Mouse (Mus musculus): ENCODE data around the gene Spdef. TPM values are rescaled to one million over a fixed set of nuclear protein-coding genes. Genes with fewer than 3 reads are reported as not detected.

Spdef gene
- polyA plus RNA-seq, 1 experiment from 2014 or later: not detected

DNA sequence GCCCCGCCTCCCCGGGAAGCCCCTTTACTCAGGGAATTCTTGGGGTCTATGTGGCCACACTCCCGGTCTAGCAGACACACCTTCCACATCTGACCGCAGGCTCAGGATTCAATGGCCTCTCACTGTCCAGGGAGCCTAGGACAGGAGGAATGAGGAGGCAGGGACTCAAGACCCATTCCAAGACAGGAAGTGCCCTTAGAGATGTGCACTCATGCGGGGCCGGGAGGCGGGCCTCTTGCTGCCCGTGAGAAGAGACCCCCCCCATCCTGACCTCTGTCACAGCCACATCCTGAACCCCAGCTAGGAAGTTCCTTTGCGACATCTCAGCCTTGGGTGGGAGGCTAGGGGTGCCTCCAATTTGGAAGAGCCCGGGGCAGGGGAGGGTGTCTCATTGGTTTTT is 3.7 kb downstream of the Spdef start:
- 22% methylated on average over 10 of the region's 10 CpGs for WGBS
- Histone ChIP-seq H3K4me1 (peaks cover 21% of the 10 kb centered on the region), H3K4me3 (no peak overlapping the region), H3K27me3 (no peaks in the 10 kb centered on the region; the same call in 1 of the 2 replicates), H3K36me3 (no peaks in the 10 kb centered on the region), H3K27ac (no peak overlapping the region), H3K9me3 (no peaks in the 10 kb centered on the region), H3K4me2 (peak overlapping the region; percentile 14; the same call in 1 of the 2 replicates), H3K9ac (no peak overlapping the region)
- ATAC-seq (ENCODE audit: insufficient number of reproducible peaks, insufficient read depth, low FRiP score, low TSS enrichment, low read depth): no peak

DNA sequence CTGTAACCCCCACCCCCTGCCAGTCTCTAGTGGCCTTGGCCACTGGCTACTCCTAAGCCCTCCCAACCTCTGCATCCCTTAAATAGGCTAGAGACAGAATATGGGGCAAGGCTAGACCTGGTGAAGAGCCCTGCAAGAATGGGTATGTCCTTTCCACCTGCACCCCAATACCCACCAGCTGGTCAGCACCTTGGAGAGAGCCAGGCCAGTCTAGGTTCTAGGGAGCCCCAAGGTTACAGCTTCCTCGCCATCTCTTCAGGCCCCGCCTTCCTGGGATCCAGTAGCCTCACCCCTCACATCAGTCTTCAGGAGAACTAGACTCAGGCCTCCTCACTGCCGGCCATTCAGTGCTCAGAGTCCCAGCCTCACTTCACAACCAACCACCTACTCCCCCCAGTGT is 4.4 kb downstream of the Spdef start:
- Histone ChIP-seq H3K9ac (no peak overlapping the region), H3K4me1 (peaks cover 21% of the 10 kb centered on the region), H3K27me3 (no peaks in the 10 kb centered on the region; the same call in 1 of the 2 replicates), H3K36me3 (no peaks in the 10 kb centered on the region), H3K4me3 (no peak overlapping the region), H3K9me3 (no peaks in the 10 kb centered on the region), H3K4me2 (no peak overlapping the region), H3K27ac (no peak overlapping the region)
- no peak for ATAC-seq (ENCODE audit: insufficient number of reproducible peaks, insufficient read depth, low FRiP score, low TSS enrichment, low read depth)
- WGBS: 25% methylated on average over 3 of the region's 3 CpGs

DNA sequence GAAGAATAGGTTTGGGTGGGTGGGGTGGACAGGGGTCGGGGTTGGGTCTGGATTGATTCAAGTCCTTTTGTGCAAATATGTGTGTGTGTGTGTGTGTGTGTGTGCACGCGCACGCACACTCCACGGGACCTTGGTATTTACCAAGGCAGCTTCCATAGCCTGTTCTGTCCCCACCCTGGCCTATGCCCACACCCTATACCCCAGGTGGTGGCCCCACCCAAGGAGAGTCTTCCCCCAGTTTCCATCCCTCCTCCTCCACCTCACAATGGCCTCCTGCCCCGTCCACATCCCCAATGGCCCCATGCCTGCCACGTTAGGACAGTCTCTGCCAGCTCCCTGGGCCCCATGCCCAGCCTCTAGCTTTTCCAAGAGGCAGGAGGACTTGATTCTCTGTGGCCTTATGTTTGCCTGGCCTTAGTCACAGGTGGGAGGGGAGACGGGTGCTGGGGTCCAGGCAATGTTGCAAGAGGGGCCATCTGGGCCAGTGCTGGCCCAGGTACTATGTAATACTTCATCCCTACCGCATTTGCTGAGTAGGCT is 7.6 kb downstream of the Spdef start:
- no peak for ATAC-seq (ENCODE audit: insufficient number of reproducible peaks, insufficient read depth, low FRiP score, low TSS enrichment, low read depth)
- 82% methylated on average over 9 of the region's 9 CpGs for WGBS
- Histone ChIP-seq H3K27me3 (peaks cover 11% of the 10 kb centered on the region; the same call in 1 of the 2 replicates), H3K9me3 (no peaks in the 10 kb centered on the region), H3K9ac (no peak overlapping the region), H3K4me3 (no peak overlapping the region), H3K27ac (no peak overlapping the region), H3K4me2 (no peak overlapping the region), H3K4me1 (peaks cover 25% of the 10 kb centered on the region), H3K36me3 (no peaks in the 10 kb centered on the region)

GRCm38 (mm10) chr17:27720326-27720725 is 8.4 kb downstream of the Spdef start:
- Histone ChIP-seq H3K27ac (no peak overlapping the region), H3K4me3 (no peak overlapping the region), H3K9ac (no peak overlapping the region), H3K36me3 (no peaks in the 10 kb centered on the region), H3K9me3 (no peaks in the 10 kb centered on the region), H3K4me1 (peaks cover 18% of the 10 kb centered on the region), H3K4me2 (no peak overlapping the region), H3K27me3 (peaks cover 11% of the 10 kb centered on the region; the same call in 1 of the 2 replicates)
- no peak for ATAC-seq (ENCODE audit: insufficient number of reproducible peaks, insufficient read depth, low FRiP score, low TSS enrichment, low read depth)
- 56% methylated on average over 9 of the region's 9 CpGs for WGBS

DNA sequence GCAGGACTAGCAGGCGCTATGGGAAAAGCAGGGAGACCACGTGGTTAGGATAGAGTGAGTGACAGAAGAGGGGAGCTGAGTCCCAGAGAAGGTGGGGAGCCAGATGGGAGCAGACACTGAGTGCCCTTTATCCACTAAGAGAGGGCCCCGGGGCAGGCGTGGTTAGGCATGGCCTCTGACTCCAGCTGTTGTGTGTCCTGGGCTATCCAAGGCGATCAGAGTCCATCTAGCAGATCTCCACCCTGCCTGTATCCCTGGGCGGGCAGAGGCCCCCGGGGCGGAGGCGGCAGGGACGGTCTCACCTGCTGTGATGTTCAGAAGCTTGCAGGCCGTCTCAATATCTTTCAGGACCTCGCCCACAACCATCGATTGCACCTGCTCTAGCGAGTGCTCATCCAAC is 9.1 kb downstream of the Spdef start:
- WGBS: 64% methylated on average over 14 of the region's 14 CpGs
- peaks cover 11% of the 10 kb centered on the region for H3K4me1 ChIP-seq
- H3K4me2 ChIP-seq: no peak overlapping the region
- H3K9ac ChIP-seq: no peak overlapping the region
- ATAC-seq (ENCODE audit: insufficient number of reproducible peaks, insufficient read depth, low FRiP score, low TSS enrichment, low read depth): no peak
- H3K27me3 ChIP-seq: peaks cover 11% of the 10 kb centered on the region; the same call in 1 of the 2 replicates
- H3K9me3 ChIP-seq: no peaks in the 10 kb centered on the region
- no peak overlapping the region for H3K4me3 ChIP-seq
- H3K27ac ChIP-seq: no peak overlapping the region
- no peaks in the 10 kb centered on the region for H3K36me3 ChIP-seq

DNA sequence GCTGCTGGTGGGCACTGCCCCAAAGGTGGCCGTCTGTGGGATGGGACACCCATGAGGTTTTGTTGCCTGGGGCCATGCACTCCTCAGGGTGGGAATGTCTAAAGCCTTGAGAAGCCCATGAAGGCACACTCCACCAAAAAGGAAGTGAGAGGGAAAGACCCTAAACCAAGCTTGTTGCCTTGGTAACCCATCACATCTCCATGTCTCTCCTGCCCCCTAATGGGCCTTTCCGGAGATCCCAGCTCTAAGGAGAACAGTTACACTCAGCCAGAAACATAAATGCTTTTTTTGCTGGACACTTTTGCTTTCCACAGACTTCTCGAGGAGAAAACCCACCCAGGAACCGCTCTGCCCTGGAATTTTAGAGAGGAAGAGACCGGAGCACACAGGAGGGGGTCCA is 10.5 kb downstream of the Spdef start:
- Histone ChIP-seq H3K27me3 (peaks cover 11% of the 10 kb centered on the region; the same call in 1 of the 2 replicates), H3K4me1 (peaks cover 11% of the 10 kb centered on the region), H3K4me2 (no peak overlapping the region), H3K9ac (0 out of 2 replicates have a peak overlapping the region, but pooled peaks have one; percentile 6), H3K27ac (no peak overlapping the region), H3K9me3 (no peaks in the 10 kb centered on the region), H3K36me3 (no peaks in the 10 kb centered on the region), H3K4me3 (no peak overlapping the region)
- no peak for ATAC-seq (ENCODE audit: insufficient number of reproducible peaks, insufficient read depth, low FRiP score, low TSS enrichment, low read depth)
- WGBS: 54% methylated on average over 5 of the region's 5 CpGs

DNA sequence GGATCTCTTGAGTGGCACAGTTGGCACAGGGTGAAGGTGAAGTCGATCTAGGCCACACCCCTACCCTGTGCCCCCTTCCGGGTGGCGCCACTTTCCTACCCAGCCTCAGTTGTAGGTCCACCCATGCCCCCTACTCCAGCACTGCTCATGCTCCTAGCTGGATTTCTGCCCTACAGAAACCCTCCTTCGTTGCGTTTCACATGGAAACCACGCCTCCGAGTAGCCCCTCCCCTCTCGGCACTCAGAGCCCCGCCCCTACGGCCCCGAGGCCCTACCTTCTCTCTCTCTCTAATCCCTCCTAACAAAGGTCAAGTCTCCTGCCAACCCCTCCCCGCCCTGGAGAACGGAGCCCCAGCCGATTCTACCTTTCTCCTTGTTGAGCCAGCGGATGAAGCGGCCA is 12.0 kb downstream of the Spdef start:
- H3K4me1 ChIP-seq: peaks cover 11% of the 10 kb centered on the region
- H3K4me2 ChIP-seq: peak overlapping the region; percentile 57
- WGBS: 3% methylated on average over 16 of the region's 16 CpGs
- peak overlapping the region; percentile 32 for H3K4me3 ChIP-seq
- no peaks in the 10 kb centered on the region for H3K9me3 ChIP-seq
- H3K27me3 ChIP-seq: peaks cover 11% of the 10 kb centered on the region; the same call in 1 of the 2 replicates
- peak overlapping the region; percentile 55; the same call in 1 of the 2 replicates for H3K9ac ChIP-seq
- no peak overlapping the region for H3K27ac ChIP-seq
- no peak for ATAC-seq (ENCODE audit: insufficient number of reproducible peaks, insufficient read depth, low FRiP score, low TSS enrichment, low read depth)
- no peaks in the 10 kb centered on the region for H3K36me3 ChIP-seq

DNA sequence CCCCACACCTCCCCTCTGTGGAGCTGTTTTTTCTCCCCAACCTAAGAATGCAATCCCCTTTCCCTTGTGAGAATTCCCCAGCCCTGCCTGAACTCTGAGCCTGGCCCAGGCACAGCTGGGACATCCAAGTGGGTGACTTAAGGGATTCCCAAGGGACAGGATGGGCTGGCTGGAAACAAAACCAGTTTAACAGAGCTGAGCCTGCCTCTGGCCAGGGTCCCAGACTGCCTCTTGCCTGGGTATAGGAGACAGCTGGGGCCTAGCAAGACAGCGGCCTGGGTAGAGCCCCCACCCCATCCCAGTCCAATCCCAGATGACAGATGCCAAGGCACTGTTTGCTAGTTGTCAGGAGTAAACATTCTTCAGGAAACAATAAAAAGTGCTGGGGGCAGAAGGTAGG is 15.9 kb downstream of the Spdef start:
- Histone ChIP-seq H3K4me3 (no peak overlapping the region), H3K36me3 (no peaks in the 10 kb centered on the region), H3K4me2 (no peak overlapping the region), H3K9me3 (no peaks in the 10 kb centered on the region), H3K27ac (no peak overlapping the region; the same call in 1 of the 2 replicates), H3K4me1 (peaks cover 23% of the 10 kb centered on the region), H3K9ac (no peak overlapping the region), H3K27me3 (peaks cover 11% of the 10 kb centered on the region; the same call in 1 of the 2 replicates)
- no peak for ATAC-seq (ENCODE audit: insufficient number of reproducible peaks, insufficient read depth, low FRiP score, low TSS enrichment, low read depth)
- 76% methylated on average over 1 of the region's 1 CpGs for WGBS

DNA sequence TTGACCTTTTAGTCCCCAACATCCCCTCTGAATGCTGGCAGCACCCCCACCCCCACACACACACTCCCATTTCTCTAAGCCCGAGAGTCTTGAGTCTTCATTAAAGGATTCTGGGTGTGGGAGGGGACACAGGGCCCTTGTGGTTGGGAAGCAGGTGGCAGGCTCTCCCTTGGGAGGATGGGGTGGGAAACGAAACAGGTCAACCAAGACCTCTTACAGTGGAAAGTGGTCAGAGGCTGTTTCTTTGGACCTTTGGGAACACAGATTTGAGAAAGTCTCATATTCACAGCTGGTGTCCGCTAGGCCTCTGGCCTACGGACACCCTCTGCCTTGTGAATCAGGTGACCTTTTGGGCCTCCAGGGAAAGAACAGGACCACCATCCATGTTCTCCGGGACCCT is 19.1 kb downstream of the Spdef start:
- peaks cover 11% of the 10 kb centered on the region for H3K4me1 ChIP-seq
- ATAC-seq (ENCODE audit: insufficient number of reproducible peaks, insufficient read depth, low FRiP score, low TSS enrichment, low read depth): no peak
- H3K27ac ChIP-seq: no peak overlapping the region
- no peaks in the 10 kb centered on the region for H3K9me3 ChIP-seq
- WGBS: 72% methylated on average over 5 of the region's 5 CpGs
- H3K4me2 ChIP-seq: no peak overlapping the region
- no peak overlapping the region for H3K9ac ChIP-seq
- H3K27me3 ChIP-seq: peaks cover 28% of the 10 kb centered on the region
- H3K4me3 ChIP-seq: no peak overlapping the region
- no peaks in the 10 kb centered on the region for H3K36me3 ChIP-seq

- H3K9me3 ChIP-seq: no peaks in the 10 kb centered on the region
- H3K4me2 ChIP-seq: peak overlapping the region; percentile 66
- 4% methylated on average over 25 of the region's 25 CpGs for WGBS
- peak overlapping the region; percentile 67 for H3K9ac ChIP-seq
- peak; percentile 85 for ATAC-seq (ENCODE audit: insufficient number of reproducible peaks, insufficient read depth, low FRiP score, low TSS enrichment, low read depth)
- H3K27me3 ChIP-seq: peaks cover 29% of the 10 kb centered on the region
- no peaks in the 10 kb centered on the region for H3K36me3 ChIP-seq
- no peak overlapping the region for H3K27ac ChIP-seq
- H3K4me3 ChIP-seq: peak overlapping the region; percentile 40
- H3K4me1 ChIP-seq: peaks cover 12% of the 10 kb centered on the region
Measured at GRCm38 (mm10) chr17:27707954-27708661, 20.6 kb downstream of the Spdef start.

- H3K36me3 ChIP-seq: no peaks in the 10 kb centered on the region
- H3K27ac ChIP-seq: no peak overlapping the region
- WGBS: 26% methylated on average over 10 of the region's 10 CpGs
- H3K9ac ChIP-seq: no peak overlapping the region
- no peaks in the 10 kb centered on the region for H3K9me3 ChIP-seq
- H3K4me2 ChIP-seq: no peak overlapping the region
- ATAC-seq (ENCODE audit: insufficient number of reproducible peaks, insufficient read depth, low FRiP score, low TSS enrichment, low read depth): no peak
- H3K4me3 ChIP-seq: no peak overlapping the region
- peaks cover 19% of the 10 kb centered on the region for H3K4me1 ChIP-seq
- H3K27me3 ChIP-seq: peaks cover 29% of the 10 kb centered on the region
Measured at GRCm38 (mm10) chr17:27705661-27706060, 23.1 kb downstream of the Spdef start.
